Mouse (Mus musculus) kidney, postnatal 10 days (tissue): Measurements from ENCODE around the gene Fyn.

Experiments
- DNase-seq: peaks from one replicate; pipeline ENCODE4 v3.0.0; 2021; ENCODE audit warnings: mixed read lengths

The Fyn gene

GRCm38 (mm10) chr10:39368572-39369135 lies at the start of gene Fyn:
Fyn (plus strand) TSS chr10:39368855.
- DNase-seq: no peak

- DNase-seq: no peak
Observed at GRCm38 (mm10) chr10:39320798-39321622, 47.6 kb upstream of the Fyn start.

- no peak for DNase-seq
Observed at GRCm38 (mm10) chr10:39321623-39321985, 47.1 kb upstream of the Fyn start.

- DNase-seq: no peak
Observed at GRCm38 (mm10) chr10:39322143-39322542, 46.5 kb upstream of the Fyn start.

GRCm38 (mm10) chr10:39324291-39324690 lies 44.4 kb upstream of the Fyn start:
- no peak for DNase-seq

- no peak for DNase-seq
Observed at GRCm38 (mm10) chr10:39328661-39329060, 40.0 kb upstream of the Fyn start.

GRCm38 (mm10) chr10:39334320-39334719 lies 34.3 kb upstream of the Fyn start:
- no peak for DNase-seq

- no peak for DNase-seq
Observed at GRCm38 (mm10) chr10:39335880-39336279, 32.8 kb upstream of the Fyn start.

GRCm38 (mm10) chr10:39339189-39339968 lies 29.3 kb upstream of the Fyn start:
- DNase-seq: no peak

- DNase-seq: no peak
Observed at GRCm38 (mm10) chr10:39339969-39340236, 28.8 kb upstream of the Fyn start.

GRCm38 (mm10) chr10:39343551-39343950 lies 25.1 kb upstream of the Fyn start:
- DNase-seq: no peak

GRCm38 (mm10) chr10:39345921-39346320 lies 22.7 kb upstream of the Fyn start:
- no peak for DNase-seq

- DNase-seq: no peak
Observed at GRCm38 (mm10) chr10:39349781-39350364, 18.8 kb upstream of the Fyn start.

GRCm38 (mm10) chr10:39364196-39364595 lies 4.5 kb upstream of the Fyn start:
- DNase-seq: no peak

- peak; percentile 97 for DNase-seq
Observed at GRCm38 (mm10) chr10:39369502-39369931, 862 bp downstream of the Fyn start.

- DNase-seq: peak; percentile 64
Observed at GRCm38 (mm10) chr10:39369977-39370785, 1.5 kb downstream of the Fyn start.

- DNase-seq: peak; percentile 46
Observed at GRCm38 (mm10) chr10:39370786-39371221, 2.1 kb downstream of the Fyn start.

- no peak for DNase-seq
Observed at GRCm38 (mm10) chr10:39371467-39371866, 2.8 kb downstream of the Fyn start.

GRCm38 (mm10) chr10:39371991-39372390 lies 3.3 kb downstream of the Fyn start:
- DNase-seq: no peak

GRCm38 (mm10) chr10:39376676-39377075 lies 8.0 kb downstream of the Fyn start:
- DNase-seq: no peak

GRCm38 (mm10) chr10:39377219-39377618 lies 8.6 kb downstream of the Fyn start:
- no peak for DNase-seq

GRCm38 (mm10) chr10:39378025-39378603 lies 9.5 kb downstream of the Fyn start:
- no peak for DNase-seq
